Mouse (Mus musculus) cerebellum, adult 9-10 months (tissue): ENCODE results near the gene Olfr922.

Source experiments
- DNase-seq: peaks from one replicate; pipeline ENCODE4 v3.0.0; 2022

Gene Olfr922

DNA sequence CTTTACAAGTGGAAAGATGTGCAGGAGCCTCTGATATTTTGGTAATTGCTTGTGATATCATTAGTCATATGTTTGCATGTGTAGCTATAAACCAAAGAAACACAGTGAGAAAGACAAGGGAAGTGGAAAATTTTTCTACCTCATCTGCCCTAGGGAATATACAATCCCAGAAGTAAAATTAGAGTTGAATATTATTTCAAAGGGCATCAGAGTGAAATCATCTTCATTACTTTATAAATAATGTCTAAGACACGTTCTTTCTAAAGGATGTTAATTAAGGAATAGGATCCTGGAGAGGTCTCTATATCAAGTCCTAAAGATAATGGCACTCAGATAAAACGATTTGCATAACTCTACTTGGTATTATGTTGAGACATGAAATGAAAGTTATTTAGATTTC is at the start of gene Olfr922:
Gene Olfr922 (plus strand): TSS at position 301 of the 400 bp plus-strand sequence.
- DNase-seq = no peak

DNA sequence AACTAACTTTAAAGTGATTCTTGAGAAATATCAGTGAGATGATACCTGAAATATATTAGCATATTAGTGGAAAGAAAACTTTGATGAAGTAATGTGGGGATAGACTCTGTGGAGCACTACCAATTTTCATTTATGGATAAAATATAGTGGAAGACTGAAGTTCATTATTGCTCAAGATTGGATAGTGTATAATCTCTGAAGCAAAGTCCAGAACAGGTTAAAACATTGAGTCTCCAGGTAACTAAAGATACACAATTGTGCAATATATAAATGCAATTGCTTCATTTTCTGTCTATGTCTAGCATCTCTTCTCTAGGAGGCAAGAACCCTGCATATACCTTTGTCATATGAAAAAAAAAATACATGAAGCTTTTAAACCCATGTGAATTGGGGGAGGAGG is 41.6 kb upstream of the Olfr922 start, which contains the start of gene Olfr921:
Gene Olfr921 (plus strand): TSS at position 301 of the 400 bp plus-strand sequence.
- no peak for DNase-seq

- DNase-seq = no peak
Measured at GRCm38 (mm10) chr9:38792689-38793088, 21.7 kb upstream of the Olfr922 start.

DNA sequence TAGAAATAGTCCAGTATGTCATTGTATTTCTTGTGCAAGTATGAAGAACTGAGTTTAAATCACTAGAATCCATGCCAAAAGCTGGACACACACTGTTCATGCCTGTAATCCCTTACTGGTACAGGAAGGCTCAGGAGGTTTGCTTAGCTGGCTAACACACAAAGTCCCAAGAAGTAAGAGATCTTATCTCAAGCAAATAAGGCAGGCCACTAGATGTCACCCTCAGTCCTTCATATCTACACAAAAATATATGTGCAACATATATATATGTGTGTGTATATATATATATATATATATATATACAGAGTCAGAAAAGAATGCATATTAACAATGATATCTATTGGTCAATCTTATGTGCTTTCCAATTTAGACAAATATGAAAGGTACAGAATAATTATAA is 8.7 kb upstream of the Olfr922 start:
- no peak for DNase-seq

DNA sequence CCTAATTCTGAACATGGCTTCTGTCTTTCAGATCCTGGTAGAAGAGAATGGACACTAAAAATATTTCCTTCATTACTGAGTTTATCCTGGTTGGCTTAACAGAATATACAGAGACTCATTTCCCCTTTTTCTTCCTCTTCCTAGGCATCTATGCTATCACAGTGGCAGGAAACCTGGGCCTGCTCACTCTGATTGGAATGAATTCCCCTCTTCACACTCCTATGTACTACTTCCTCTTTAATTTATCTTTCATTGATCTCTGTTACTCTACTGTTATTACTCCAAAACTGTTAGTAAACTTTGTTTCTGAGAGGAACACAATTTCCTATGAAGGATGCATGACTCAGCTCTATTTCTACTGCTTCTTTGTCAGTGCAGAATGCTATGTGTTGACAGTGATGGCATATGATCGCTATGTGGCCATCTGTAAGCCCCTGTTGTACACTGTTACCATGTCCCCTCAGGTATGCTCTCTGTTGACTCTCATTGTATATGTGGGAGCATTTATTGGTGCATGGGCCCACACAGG is 1.1 kb downstream of the Olfr922 start:
- no peak for DNase-seq

- DNase-seq = no peak
Measured at GRCm38 (mm10) chr9:38826245-38826644, 11.8 kb downstream of the Olfr922 start, which contains the start of gene Olfr923. Gene Olfr923, plus strand, starts transcription at chr9:38826545.

GRCm38 (mm10) chr9:38833027-38833426 is 18.6 kb downstream of the Olfr922 start:
- no peak for DNase-seq

DNA sequence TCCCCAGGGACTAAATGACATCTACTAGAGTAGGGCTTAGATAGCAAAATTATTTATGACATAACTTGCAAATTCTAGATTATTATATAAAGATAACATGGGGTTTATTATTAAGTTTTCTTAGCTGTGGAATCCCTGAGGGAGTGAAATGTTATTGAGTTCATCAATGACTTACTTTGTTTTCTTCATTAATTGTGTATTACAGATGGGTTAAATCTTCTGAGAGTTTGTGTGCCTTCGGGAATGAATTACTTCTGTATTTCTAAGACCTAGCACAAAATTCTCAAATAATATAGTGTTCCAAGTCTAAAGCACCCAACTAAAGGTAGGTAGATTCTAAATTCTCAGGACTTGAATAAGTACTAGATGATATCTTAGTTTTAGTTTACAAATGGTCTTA is 29.7 kb downstream of the Olfr922 start, which contains the start of gene Olfr924:
Gene Olfr924 (plus strand): TSS at position 301 of the 400 bp plus-strand sequence.
- DNase-seq = no peak

DNA sequence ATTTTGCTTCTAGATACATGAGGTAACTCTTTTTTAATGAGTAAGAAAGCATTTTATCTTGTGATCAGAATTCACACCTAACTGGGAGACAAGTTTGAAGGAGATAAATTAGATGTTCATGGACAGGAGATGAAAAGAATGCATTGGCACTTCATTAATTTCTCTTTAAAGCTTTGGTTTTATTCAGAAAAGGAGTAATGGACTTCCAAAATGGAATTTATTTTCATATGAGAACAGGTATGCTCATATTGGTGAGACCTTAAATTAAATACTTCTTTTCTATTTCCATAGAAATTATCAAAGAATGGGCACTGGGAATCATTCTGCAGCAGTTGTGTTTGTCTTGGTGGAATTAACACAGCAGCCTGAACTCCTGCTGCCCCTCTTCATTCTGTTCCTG is 40.3 kb downstream of the Olfr922 start, which contains the start of gene Olfr26:
Gene Olfr26 (plus strand): TSS at position 301 of the 400 bp plus-strand sequence.
- no peak for DNase-seq
